Mouse (Mus musculus) liver (tissue): ENCODE measurements around the gene Hbb-bt.
"Not testable (repeated sequence)": the region's sequence is repeated elsewhere in the genome, so short reads cannot be mapped to it uniquely, and the experiment has no call there.

Experiments used
- DNase-seq: peaks from one replicate; pipeline ENCODE4 v3.0.0-alpha.2; 2020; ENCODE audit warnings: mixed read lengths

Gene Hbb-bt

GRCm38 (mm10) chr7:103813766-103814165 is at the start of gene Hbb-bt:
TSS of gene Hbb-bt (minus strand) at chr7:103813996.
- peak; percentile 90 for DNase-seq

GRCm38 (mm10) chr7:103861531-103861930 is 47.7 kb upstream of the Hbb-bt start:
- DNase-seq, result no peak

GRCm38 (mm10) chr7:103860855-103861254 is 47.1 kb upstream of the Hbb-bt start:
- DNase-seq, result peak; percentile 99

- DNase-seq, result peak; percentile 92
Observed at GRCm38 (mm10) chr7:103859076-103859475, 45.3 kb upstream of the Hbb-bt start.

GRCm38 (mm10) chr7:103854669-103855068 is 40.9 kb upstream of the Hbb-bt start:
- no peak for DNase-seq

GRCm38 (mm10) chr7:103853090-103853489 is 39.3 kb upstream of the Hbb-bt start, which contains the start of gene Hbb-y:
TSS of gene Hbb-y (minus strand) at chr7:103853216.
- peak; percentile 26 for DNase-seq

GRCm38 (mm10) chr7:103844525-103845325 is 30.9 kb upstream of the Hbb-bt start:
- peak; percentile 46 for DNase-seq

GRCm38 (mm10) chr7:103843034-103843433 is 29.2 kb upstream of the Hbb-bt start, which contains the start of gene Hbb-bh1:
TSS of gene Hbb-bh1 (minus strand) at chr7:103843164.
- no peak for DNase-seq

- DNase-seq, result no peak
Observed at GRCm38 (mm10) chr7:103840268-103840667, 26.5 kb upstream of the Hbb-bt start, which contains the start of gene Hbb-bh2. TSS of gene Hbb-bh2 (minus strand) at chr7:103840520.

GRCm38 (mm10) chr7:103827808-103828207 is 14.0 kb upstream of the Hbb-bt start, which contains the start of gene Hbb-bs:
TSS of gene Hbb-bs (minus strand) at chr7:103828096.
- DNase-seq, result peak; percentile 90

- not testable (repeated sequence) for DNase-seq
Observed at GRCm38 (mm10) chr7:103827139-103827538, 13.3 kb upstream of the Hbb-bt start.

GRCm38 (mm10) chr7:103826255-103826887 is 12.6 kb upstream of the Hbb-bt start:
- DNase-seq, result peak; percentile 79

GRCm38 (mm10) chr7:103825536-103826254 is 11.9 kb upstream of the Hbb-bt start:
- peak; percentile 53 for DNase-seq

- DNase-seq, result no peak
Observed at GRCm38 (mm10) chr7:103824597-103824996, 10.8 kb upstream of the Hbb-bt start.

GRCm38 (mm10) chr7:103815085-103815484 is 1.3 kb upstream of the Hbb-bt start:
- DNase-seq, result not testable (repeated sequence)

GRCm38 (mm10) chr7:103813152-103813551 is 644 bp downstream of the Hbb-bt start:
- DNase-seq, result not testable (repeated sequence)

- DNase-seq, result no peak
Observed at GRCm38 (mm10) chr7:103812174-103812573, 1.6 kb downstream of the Hbb-bt start.

- peak; percentile 56 for DNase-seq
Observed at GRCm38 (mm10) chr7:103811223-103811845, 2.5 kb downstream of the Hbb-bt start.

GRCm38 (mm10) chr7:103810746-103811145 is 3.0 kb downstream of the Hbb-bt start:
- DNase-seq, result no peak

- DNase-seq, result no peak
Observed at GRCm38 (mm10) chr7:103810296-103810695, 3.5 kb downstream of the Hbb-bt start.

GRCm38 (mm10) chr7:103809801-103810155 is 4.0 kb downstream of the Hbb-bt start:
- no peak for DNase-seq

GRCm38 (mm10) chr7:103808971-103809800 is 4.6 kb downstream of the Hbb-bt start:
- no peak for DNase-seq
